Mouse (Mus musculus): ENCODE measurements around the gene Atn1.

Gene Atn1

GRCm38 (mm10) chr6:124767920-124768703, 11.8 kb upstream of the Atn1 start:
- in situ Hi-C loops (cut with MboI, MseI): no loop called here

GRCm38 (mm10) chr6:124767536-124767919, 11.2 kb upstream of the Atn1 start:
- in situ Hi-C loops (cut with MboI, MseI): no loop called here

- in situ Hi-C loops (cut with MboI, MseI): no loop called here
Measured at GRCm38 (mm10) chr6:124765951-124766350, 9.6 kb upstream of the Atn1 start.

- in situ Hi-C loops (cut with MboI, MseI): no loop called here
Measured at GRCm38 (mm10) chr6:124759259-124759658, 2.9 kb upstream of the Atn1 start.

GRCm38 (mm10) chr6:124758849-124759232, 2.5 kb upstream of the Atn1 start:
- in situ Hi-C loops (cut with MboI, MseI): no loop called here

DNA sequence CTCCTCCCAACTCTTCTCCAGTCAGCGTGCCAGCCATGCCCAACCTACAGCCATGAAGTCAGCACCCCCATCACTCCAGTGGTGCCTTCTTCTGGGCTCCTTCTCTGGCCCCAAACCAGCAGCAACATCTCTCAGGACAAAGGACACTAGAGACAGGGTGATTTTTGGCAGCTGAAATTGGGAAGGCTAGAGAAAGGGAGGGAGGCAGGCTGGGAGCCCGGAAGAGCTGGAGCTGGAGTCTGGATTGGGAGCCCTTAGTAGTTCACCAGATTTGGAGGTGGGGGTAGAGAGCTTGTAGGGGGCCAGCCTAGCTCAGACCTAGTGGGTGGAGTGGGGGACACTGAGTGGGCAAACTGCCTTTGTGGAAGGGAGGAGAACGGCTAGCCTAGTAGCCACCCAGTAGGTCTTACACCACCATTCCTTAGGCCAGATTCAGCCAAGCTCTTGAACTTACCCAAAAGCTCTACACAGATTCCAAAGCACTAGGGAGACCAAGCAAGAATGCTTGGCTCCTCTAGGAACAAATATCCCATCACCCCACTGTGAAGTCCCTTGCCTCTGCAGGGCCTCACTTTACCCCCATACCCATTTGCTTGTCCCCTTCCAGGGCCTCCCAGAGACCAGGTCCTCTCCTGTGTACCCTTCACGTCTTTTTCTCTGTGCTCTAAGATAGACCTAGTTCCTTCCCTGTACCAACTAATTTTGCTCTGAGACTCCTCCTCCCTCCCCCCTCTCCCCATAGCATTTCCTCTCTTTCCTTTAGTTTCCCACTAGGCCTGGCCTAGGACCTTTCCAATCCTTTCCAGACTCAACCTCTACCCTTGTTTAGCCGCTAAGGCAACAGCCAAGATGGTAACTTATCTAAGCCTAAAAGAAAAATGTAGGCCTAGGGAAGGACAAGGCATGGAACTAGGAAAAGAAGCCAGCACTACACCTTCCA, 1.9 kb upstream of the Atn1 start:
- in situ Hi-C loops (cut with MboI, MseI): no loop called here

DNA sequence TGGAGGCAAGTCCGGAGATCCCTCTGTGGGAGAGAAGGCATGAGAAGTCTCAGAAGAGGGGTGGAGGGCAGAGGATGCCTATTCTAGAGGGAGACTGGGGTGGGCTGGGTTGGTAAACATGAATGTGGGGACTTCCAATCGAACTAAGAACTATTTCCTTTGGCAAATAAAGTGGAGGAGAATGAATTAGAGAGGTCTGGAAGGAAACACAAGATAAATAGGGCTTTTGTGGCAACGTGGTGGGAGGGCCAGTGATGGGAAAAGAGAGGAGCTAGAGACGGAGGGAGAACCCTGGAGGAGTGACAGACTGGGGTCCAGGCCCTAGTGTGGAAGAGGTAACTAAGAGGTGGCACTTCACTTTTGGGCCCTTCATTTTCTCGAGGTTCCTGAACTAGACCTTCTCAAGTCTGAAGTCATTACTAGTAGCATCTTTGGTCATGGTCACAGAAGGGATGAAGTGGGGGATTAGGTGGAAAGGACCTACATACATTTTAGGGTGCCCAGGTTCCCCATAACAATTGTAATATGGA, 1.1 kb upstream of the Atn1 start:
- in situ Hi-C loops (cut with MboI, MseI): no loop called here

GRCm38 (mm10) chr6:124756652-124757350, 477 bp upstream of the Atn1 start:
- in situ Hi-C loops (cut with MboI, MseI): no loop called here

GRCm38 (mm10) chr6:124755306-124755705, 1.0 kb downstream of the Atn1 start:
- in situ Hi-C loops (cut with MboI, MseI): no loop called here

- in situ Hi-C loops (cut with MboI, MseI): no loop called here
Measured at GRCm38 (mm10) chr6:124753861-124754260, 2.5 kb downstream of the Atn1 start.

GRCm38 (mm10) chr6:124750405-124750804, 5.9 kb downstream of the Atn1 start:
- in situ Hi-C loops (cut with MboI, MseI): no loop called here

DNA sequence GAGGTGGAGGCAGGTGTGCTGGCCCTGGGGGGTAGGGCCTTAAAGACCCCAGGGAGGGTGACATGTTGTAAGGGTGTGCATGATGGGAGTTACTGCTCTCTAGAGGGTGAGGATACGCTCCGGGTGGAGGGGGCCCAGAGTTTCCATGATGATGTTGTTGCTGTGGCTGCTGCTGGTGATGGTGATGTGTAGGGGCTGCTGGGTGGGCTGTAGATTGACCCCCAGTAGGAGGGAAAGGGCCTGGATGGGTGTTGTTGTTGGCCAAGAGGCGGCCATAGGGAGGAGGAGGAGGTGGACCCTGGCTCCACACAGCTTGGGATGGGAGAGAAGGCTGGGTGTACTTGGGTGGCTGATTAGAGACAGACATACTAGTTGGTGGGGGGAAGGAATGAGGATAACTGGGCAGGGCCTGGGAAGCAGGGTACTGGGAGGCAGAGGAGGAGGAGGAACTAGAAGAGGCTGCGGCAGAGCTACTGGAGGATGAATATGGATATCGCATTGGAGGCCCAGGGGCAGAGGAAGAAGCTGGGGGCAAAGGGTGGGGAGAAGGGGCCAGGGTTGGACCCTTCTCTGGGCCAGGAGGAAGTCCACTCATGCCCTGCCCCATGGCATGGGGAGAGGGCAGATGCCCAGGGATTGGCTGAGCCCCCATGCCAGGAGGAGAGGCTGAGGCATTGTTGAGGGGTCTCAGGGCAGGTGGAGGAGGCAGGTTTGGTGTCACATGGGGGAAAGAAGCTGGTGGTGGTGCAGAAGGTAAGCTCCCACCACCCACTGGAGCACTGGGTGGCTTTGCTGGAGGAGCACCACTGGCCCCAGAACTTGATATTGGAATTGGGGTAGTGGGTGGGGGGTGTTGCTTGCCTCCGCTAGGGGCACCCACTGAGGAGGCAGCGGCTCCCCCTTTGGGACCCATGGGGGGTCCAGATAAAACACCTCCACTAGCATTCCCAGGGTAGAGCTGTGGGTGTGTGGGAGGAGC, 9.4 kb downstream of the Atn1 start:
- in situ Hi-C loops (cut with MboI, MseI): no loop called here

GRCm38 (mm10) chr6:124746296-124746605, 10.1 kb downstream of the Atn1 start:
- in situ Hi-C loops (cut with MboI, MseI): no loop called here

- in situ Hi-C loops (cut with MboI, MseI): no loop called here
Measured at GRCm38 (mm10) chr6:124745490-124746295, 10.6 kb downstream of the Atn1 start.

GRCm38 (mm10) chr6:124744755-124745321, 11.5 kb downstream of the Atn1 start:
- in situ Hi-C loops (cut with MboI, MseI): no loop called here

- in situ Hi-C loops (cut with MboI, MseI): no loop called here
Measured at GRCm38 (mm10) chr6:124743647-124744046, 12.7 kb downstream of the Atn1 start.

GRCm38 (mm10) chr6:124742839-124743514, 13.3 kb downstream of the Atn1 start:
- in situ Hi-C loops (cut with MboI, MseI): no loop called here

GRCm38 (mm10) chr6:124741842-124742241, 14.5 kb downstream of the Atn1 start:
- in situ Hi-C loops (cut with MboI, MseI): no loop called here

Data from T-helper 2 cell (primary cell).